ENCODE assay signal across 20 mouse cellular contexts in genomic region chr9:37067473-37067830, GRCm38 (mm10).
DNase-seq lines count a peak whose midpoint lies in the region; ATAC-seq and TF ChIP-seq lines count a peak whose summit lies in the region.
"Had no signal": no experiment of that assay in that cellular context is flagged by ENCODE, and none has a peak within 500 bp of the region (broad histone marks: within the 10 kb centered on the region; RNA-seq: fewer than 3 reads in every experiment).

No protein-coding gene starts in this region.

- no peaks in the 10 kb centered on the region for H3K9me3 ChIP-seq in hindbrain, embryonic 12.5 days (replicated peaks)
- H3K9me3 ChIP-seq in hindbrain, embryonic 11.5 days (ENCODE audit: control insufficient read depth, low read length): no peaks in the 10 kb centered on the region
- no peaks in the 10 kb centered on the region for H3K9me3 ChIP-seq in neural tube, embryonic 12.5 days
- no peaks in the 10 kb centered on the region for H3K9me3 ChIP-seq in hindbrain, postnatal 0 days (ENCODE audit: low read length)
- H3K9me3 ChIP-seq in neural tube, embryonic 15.5 days (replicated peaks): no peaks in the 10 kb centered on the region
- H3K9me3 ChIP-seq: embryonic facial prominence, embryonic 10.5 days; heart, embryonic 13.5 days; intestine, embryonic 15.5 days; limb, embryonic 13.5 days had no signal

- no peak for DNase-seq in hindbrain, embryonic 11.5 days (ENCODE audit: low spot score)
- no peak for DNase-seq in neural tube, embryonic 10.5 days (ENCODE audit: extremely low spot score, low spot score)
- peak; percentile 40 for DNase-seq in hindbrain, postnatal 0 days (ENCODE audit: low spot score)
- no peak for DNase-seq in layer of hippocampus, postnatal 10 days (ENCODE audit: low spot score in 2 of 2)
- no peak for DNase-seq in kidney, postnatal 4 days
- DNase-seq: adrenal gland, postnatal 36 days; cerebellum, adult 2 months; gastrocnemius, postnatal 10 days; heart, adult 18-20 months; kidney, adult 9 months; kidney, postnatal 25 days; thymus, postnatal 14 days had no signal

- H3K4me2 ChIP-seq in hindbrain, embryonic 12.5 days (replicated peaks): no peak overlapping the region
- H3K4me2 ChIP-seq in hindbrain, embryonic 11.5 days (replicated peaks; ENCODE audit: low read depth, low read length): no peak overlapping the region
- H3K4me2 ChIP-seq in neural tube, embryonic 12.5 days (replicated peaks): no peak overlapping the region
- 0 out of 2 replicates have a peak overlapping the region, but pooled peaks have one; percentile 7 for H3K4me2 ChIP-seq in hindbrain, postnatal 0 days (ENCODE audit: low read depth, low read length)
- peak overlapping the region; percentile 16; the same call in 1 of the 2 replicates for H3K4me2 ChIP-seq in neural tube, embryonic 15.5 days
- H3K4me2 ChIP-seq: heart, embryonic 13.5 days; intestine, embryonic 15.5 days; limb, embryonic 13.5 days had no signal

- no peak for TF ChIP-seq CTCF in hindbrain, postnatal 0 days (IDR thresholded peaks at IDR 0.05; ENCODE audit: low read depth)

- ATAC-seq in hindbrain, embryonic 12.5 days (ENCODE audit: low FRiP score): peak; percentile 46; the same call in 1 of the 2 replicates
- no peak for ATAC-seq in hindbrain, embryonic 11.5 days (ENCODE audit: low FRiP score)
- ATAC-seq in neural tube, embryonic 12.5 days (ENCODE audit: low FRiP score, low read depth): no peak
- ATAC-seq in hindbrain, postnatal 0 days: peak; percentile 52; the same call in 1 of the 2 replicates
- peak; percentile 73 for ATAC-seq in neural tube, embryonic 15.5 days (ENCODE audit: low FRiP score)
- ATAC-seq: intestine, embryonic 15.5 days had no signal

- H3K9ac ChIP-seq in hindbrain, embryonic 12.5 days: no peak overlapping the region
- no peak overlapping the region for H3K9ac ChIP-seq in hindbrain, embryonic 11.5 days (ENCODE audit: low read depth, low read length)
- no peak overlapping the region for H3K9ac ChIP-seq in neural tube, embryonic 12.5 days
- H3K9ac ChIP-seq in hindbrain, postnatal 0 days (replicated peaks; ENCODE audit: low read length): no peak overlapping the region
- no peak overlapping the region for H3K9ac ChIP-seq in neural tube, embryonic 15.5 days (replicated peaks)
- H3K9ac ChIP-seq: heart, embryonic 13.5 days; intestine, embryonic 15.5 days; limb, embryonic 13.5 days; liver, embryonic 14.5 days had no signal

- no peaks in the 10 kb centered on the region for H3K27me3 ChIP-seq in hindbrain, embryonic 12.5 days
- H3K27me3 ChIP-seq in hindbrain, embryonic 11.5 days (ENCODE audit: control insufficient read depth, insufficient read depth, low read length): no peaks in the 10 kb centered on the region
- no peaks in the 10 kb centered on the region for H3K27me3 ChIP-seq in neural tube, embryonic 12.5 days (replicated peaks)
- no peaks in the 10 kb centered on the region for H3K27me3 ChIP-seq in hindbrain, postnatal 0 days (ENCODE audit: insufficient read depth, low read length)
- H3K27me3 ChIP-seq in neural tube, embryonic 15.5 days (replicated peaks): no peaks in the 10 kb centered on the region
- H3K27me3 ChIP-seq: heart, embryonic 13.5 days; intestine, embryonic 15.5 days had no signal

- peaks cover 34% of the 10 kb centered on the region for H3K4me1 ChIP-seq in hindbrain, embryonic 12.5 days
- H3K4me1 ChIP-seq in hindbrain, embryonic 11.5 days (replicated peaks; ENCODE audit: control insufficient read depth, insufficient read depth, low read length): peaks cover 6% of the 10 kb centered on the region; the same call in 1 of the 2 replicates
- peaks cover 27% of the 10 kb centered on the region for H3K4me1 ChIP-seq in neural tube, embryonic 12.5 days
- H3K4me1 ChIP-seq in hindbrain, postnatal 0 days (ENCODE audit: insufficient read depth, low read length): peaks cover 13% of the 10 kb centered on the region
- peaks cover 58% of the 10 kb centered on the region for H3K4me1 ChIP-seq in neural tube, embryonic 15.5 days
- H3K4me1 ChIP-seq: heart, embryonic 13.5 days; intestine, embryonic 15.5 days had no signal

- peak overlapping the region; percentile 75 for H3K27ac ChIP-seq in hindbrain, embryonic 12.5 days
- no peak overlapping the region for H3K27ac ChIP-seq in hindbrain, embryonic 11.5 days (ENCODE audit: low read depth, low read length)
- H3K27ac ChIP-seq in neural tube, embryonic 12.5 days: 0 out of 2 replicates have a peak overlapping the region, but pooled peaks have one; percentile 28
- peak overlapping the region; percentile 51; the same call in 1 of the 2 replicates for H3K27ac ChIP-seq in hindbrain, postnatal 0 days
- H3K27ac ChIP-seq in neural tube, embryonic 15.5 days (replicated peaks): peak overlapping the region; percentile 85
- H3K27ac ChIP-seq: heart, embryonic 13.5 days; intestine, embryonic 15.5 days; limb, embryonic 13.5 days; liver, embryonic 14.5 days had no signal

- H3K4me3 ChIP-seq in hindbrain, embryonic 12.5 days: no peak overlapping the region
- no peak overlapping the region for H3K4me3 ChIP-seq in hindbrain, embryonic 11.5 days (ENCODE audit: low read depth, low read length)
- H3K4me3 ChIP-seq in neural tube, embryonic 12.5 days: no peak overlapping the region
- no peak overlapping the region for H3K4me3 ChIP-seq in hindbrain, postnatal 0 days (ENCODE audit: low read length)
- H3K4me3 ChIP-seq in neural tube, embryonic 15.5 days (replicated peaks): no peak overlapping the region
- H3K4me3 ChIP-seq: embryonic facial prominence, embryonic 10.5 days; heart, embryonic 13.5 days; intestine, embryonic 15.5 days; limb, embryonic 13.5 days had no signal

- H3K36me3 ChIP-seq in hindbrain, embryonic 12.5 days: no peaks in the 10 kb centered on the region
- no peaks in the 10 kb centered on the region for H3K36me3 ChIP-seq in hindbrain, embryonic 11.5 days (ENCODE audit: control insufficient read depth, insufficient read depth, low read length)
- H3K36me3 ChIP-seq in neural tube, embryonic 12.5 days: no peaks in the 10 kb centered on the region
- H3K36me3 ChIP-seq in hindbrain, postnatal 0 days (ENCODE audit: insufficient read depth, low read length): no peaks in the 10 kb centered on the region
- H3K36me3 ChIP-seq in neural tube, embryonic 15.5 days: no peaks in the 10 kb centered on the region
- H3K36me3 ChIP-seq: heart, embryonic 13.5 days; intestine, embryonic 15.5 days; limb, embryonic 13.5 days had no signal

- WGBS in hindbrain, embryonic 12.5 days: 67% methylated on average over 5 of the region's 5 CpGs
- 76% methylated on average over 5 of the region's 5 CpGs for WGBS in hindbrain, embryonic 11.5 days
- 54% methylated on average over 5 of the region's 5 CpGs for WGBS in neural tube, embryonic 12.5 days
- 63% methylated on average over 5 of the region's 5 CpGs for WGBS in hindbrain, postnatal 0 days
- 29% methylated on average over 5 of the region's 5 CpGs for WGBS in neural tube, embryonic 15.5 days

Comparison
In these comparisons a context has a peak if more than half of its experiments do, and no peak if none do; other contexts are left out.
1. ATAC-seq: peak in hindbrain, embryonic 12.5 days (single experiment), hindbrain, postnatal 0 days (single experiment) and neural tube, embryonic 15.5 days (single experiment); none in hindbrain, embryonic 11.5 days (single experiment) and neural tube, embryonic 12.5 days (single experiment).
2. H3K4me2 ChIP-seq: peak in hindbrain, postnatal 0 days (single experiment) and neural tube, embryonic 15.5 days (single experiment); none in hindbrain, embryonic 12.5 days (single experiment), hindbrain, embryonic 11.5 days (single experiment) and neural tube, embryonic 12.5 days (single experiment).